In genomic region chr11:87436326-87437232, GRCm38 (mm10) we compare ENCODE assay signal across 28 mouse cellular contexts. TPM values are rescaled to one million over a fixed set of nuclear protein-coding genes. Genes with fewer than 3 reads are reported as not detected.
DNase-seq lines count a peak whose midpoint lies in the region; ATAC-seq and TF ChIP-seq lines count a peak whose summit lies in the region.
"Had no signal": no experiment of that assay in that cellular context is flagged by ENCODE, and none has a peak within 500 bp of the region (broad histone marks: within the 10 kb centered on the region; RNA-seq: fewer than 3 reads in every experiment).

No protein-coding gene starts in this region.

- H3K36me3 ChIP-seq in hindbrain, postnatal 0 days (ENCODE audit: insufficient read depth, low read length): no peaks in the 10 kb centered on the region
- H3K36me3 ChIP-seq in hindbrain, embryonic 16.5 days (ENCODE audit: control insufficient read depth, insufficient read depth, low read length): no peaks in the 10 kb centered on the region
- H3K36me3 ChIP-seq in liver, embryonic 14.5 days (replicated peaks; ENCODE audit: control insufficient read depth, insufficient read depth, low read depth): no peaks in the 10 kb centered on the region
- no peaks in the 10 kb centered on the region for H3K36me3 ChIP-seq in CH12.LX (replicated peaks in 1 of 2; ENCODE audit: control insufficient read depth in 1 of 2, insufficient read depth in 1 of 2, low read length in 1 of 2)
- H3K36me3 ChIP-seq: G1E; heart, embryonic 12.5 days; hindbrain, embryonic 10.5 days; hindbrain, embryonic 15.5 days; kidney, embryonic 15.5 days; neural tube, embryonic 13.5 days had no signal

- no peak overlapping the region for H3K9ac ChIP-seq in hindbrain, postnatal 0 days (replicated peaks; ENCODE audit: low read length)
- no peak overlapping the region for H3K9ac ChIP-seq in hindbrain, embryonic 16.5 days (ENCODE audit: low read depth, low read length)
- H3K9ac ChIP-seq in liver, embryonic 14.5 days (replicated peaks): 0 out of 2 replicates have a peak overlapping the region, but pooled peaks have one; percentile 3
- no peak overlapping the region for H3K9ac ChIP-seq in CH12.LX (ENCODE audit: insufficient read depth, low read depth)
- H3K9ac ChIP-seq: heart, embryonic 12.5 days; hindbrain, embryonic 15.5 days; kidney, embryonic 15.5 days; neural tube, embryonic 13.5 days had no signal

- H3K79me2 ChIP-seq in CH12.LX (replicated peaks; ENCODE audit: control insufficient read depth, extremely low read depth, insufficient read depth, poor library complexity, severe bottlenecking): no peaks in the 10 kb centered on the region

- in situ Hi-C loops in CH12.LX (cut with MboI; ENCODE audit: low pct_ligation_motif_present, low pct_unique_long_range_greater_than_20kb, low sequenced_read_pairs): no loop called here

- no peak for TF ChIP-seq POLR2A in CH12.LX (IDR thresholded peaks at IDR 0.05; ENCODE audit: low read depth, low read length)

- peak; percentile 39 for TF ChIP-seq CTCF in hindbrain, postnatal 0 days (IDR thresholded peaks at IDR 0.05; ENCODE audit: low read depth)
- TF ChIP-seq CTCF in liver, embryonic 14.5 days (IDR thresholded peaks at IDR 0.05; ENCODE audit: low read depth): no peak
- peak in 1 of 2 experiments; percentile 23; a peak in 2 of 4 replicates for TF ChIP-seq CTCF in CH12.LX (conservative IDR thresholded peaks at IDR 0.05 in 1 of 2, IDR thresholded peaks at IDR 0.05 in 1 of 2; ENCODE audit: low read depth in 2 of 2, low read length in 2 of 2)

- no peak for ATAC-seq in hindbrain, postnatal 0 days
- no peak for ATAC-seq in hindbrain, embryonic 16.5 days
- ATAC-seq in liver, embryonic 14.5 days (ENCODE audit: insufficient read depth): no peak
- ATAC-seq: Patski had no signal

- no peak for TF ChIP-seq EP300 in liver, embryonic 14.5 days (IDR thresholded peaks at IDR 0.05; ENCODE audit: low read depth)
- no peak for TF ChIP-seq EP300 in CH12.LX (IDR thresholded peaks at IDR 0.05; ENCODE audit: low read length)

- H3K4me2 ChIP-seq in hindbrain, postnatal 0 days (ENCODE audit: low read depth, low read length): no peak overlapping the region
- H3K4me2 ChIP-seq in hindbrain, embryonic 16.5 days (ENCODE audit: low read length): no peak overlapping the region
- no peak overlapping the region for H3K4me2 ChIP-seq in liver, embryonic 14.5 days (ENCODE audit: low read depth)
- no peak overlapping the region for H3K4me2 ChIP-seq in CH12.LX (ENCODE audit: insufficient read depth, low read depth, poor library complexity, severe bottlenecking)
- H3K4me2 ChIP-seq: heart, embryonic 12.5 days; hindbrain, embryonic 15.5 days; kidney, embryonic 15.5 days; neural tube, embryonic 13.5 days had no signal

- H3K27ac ChIP-seq in hindbrain, postnatal 0 days: no peak overlapping the region
- no peak overlapping the region for H3K27ac ChIP-seq in hindbrain, embryonic 16.5 days (ENCODE audit: low read depth, low read length)
- H3K27ac ChIP-seq in liver, embryonic 14.5 days: no peak overlapping the region
- no peak overlapping the region for H3K27ac ChIP-seq in CH12.LX (ENCODE audit: insufficient read depth, low read depth)
- H3K27ac ChIP-seq: hindbrain, embryonic 10.5 days; hindbrain, embryonic 15.5 days; kidney, embryonic 15.5 days; neural tube, embryonic 13.5 days had no signal

- no peaks in the 10 kb centered on the region for H3K4me1 ChIP-seq in hindbrain, postnatal 0 days (ENCODE audit: insufficient read depth, low read length)
- H3K4me1 ChIP-seq in hindbrain, embryonic 16.5 days (ENCODE audit: control insufficient read depth, insufficient read depth, low read depth, low read length): no peaks in the 10 kb centered on the region
- H3K4me1 ChIP-seq in liver, embryonic 14.5 days (replicated peaks; ENCODE audit: control insufficient read depth in 2 of 2, insufficient read depth in 2 of 2, low read length in 1 of 2): peaks cover 7 to 9% of the 10 kb centered on the region in 2 experiments
- H3K4me1 ChIP-seq in CH12.LX (ENCODE audit: control insufficient read depth in 1 of 2, insufficient read depth in 2 of 2): peaks cover 14 to 59% of the 10 kb centered on the region in 2 experiments
- H3K4me1 ChIP-seq: hindbrain, embryonic 15.5 days had no signal

- no peaks in the 10 kb centered on the region for H3K27me3 ChIP-seq in hindbrain, postnatal 0 days (ENCODE audit: insufficient read depth, low read length)
- no peaks in the 10 kb centered on the region; the same call in 1 of the 2 replicates for H3K27me3 ChIP-seq in hindbrain, embryonic 16.5 days (replicated peaks; ENCODE audit: control insufficient read depth, insufficient read depth, low read length)
- H3K27me3 ChIP-seq in liver, embryonic 14.5 days (ENCODE audit: control insufficient read depth, insufficient read depth, low read length): no peaks in the 10 kb centered on the region
- H3K27me3 ChIP-seq in CH12.LX (replicated peaks): no peaks in the 10 kb centered on the region
- H3K27me3 ChIP-seq: heart, embryonic 12.5 days; hindbrain, embryonic 15.5 days; kidney, embryonic 15.5 days; neural tube, embryonic 13.5 days; Patski had no signal

- WGBS in hindbrain, postnatal 0 days: 73% methylated on average over 5 of the region's 5 CpGs
- 72% methylated on average over 5 of the region's 5 CpGs for WGBS in hindbrain, embryonic 16.5 days
- 44% methylated on average over 5 of the region's 5 CpGs for WGBS in liver, embryonic 14.5 days (ENCODE audit: insufficient replicate concordance)

- no peak overlapping the region for H3K4me3 ChIP-seq in hindbrain, postnatal 0 days (ENCODE audit: low read length)
- H3K4me3 ChIP-seq in hindbrain, embryonic 16.5 days (ENCODE audit: low read length): no peak overlapping the region
- no peak overlapping the region for H3K4me3 ChIP-seq in liver, embryonic 14.5 days (ENCODE audit: insufficient read depth in 1 of 2, low read depth in 2 of 2, low read length in 2 of 2)
- H3K4me3 ChIP-seq in CH12.LX (replicated peaks in 1 of 3; ENCODE audit: low read depth in 2 of 3, low read length in 2 of 3, poor library complexity in 1 of 3): no peak overlapping the region
- H3K4me3 ChIP-seq: erythroblast, embryonic 14.5 days; heart, embryonic 12.5 days; hindbrain, embryonic 10.5 days; hindbrain, embryonic 15.5 days; kidney, embryonic 15.5 days; neural tube, embryonic 13.5 days had no signal

- no peak for TF ChIP-seq RAD21 in CH12.LX (IDR thresholded peaks at IDR 0.05; ENCODE audit: low read depth, low read length)

- peak; percentile 34 for DNase-seq in adrenal gland, adult 2 months
- no peak for DNase-seq in adrenal gland, postnatal 10 days
- peak; percentile 21 for DNase-seq in hindbrain, postnatal 0 days (ENCODE audit: low spot score)
- DNase-seq in liver, embryonic 14.5 days (ENCODE audit: low read depth in 3 of 3, low spot score in 3 of 3): no peak
- DNase-seq in liver (no peak), CH12.LX (ENCODE audit: extremely low read depth) (no peak)
- no peak for DNase-seq in frontal cortex, postnatal 25 days (ENCODE audit: low spot score in 2 of 2)
- DNase-seq: cerebellum, adult 2 months; cerebellum, postnatal 14 days; gastrocnemius, postnatal 25 days; heart, adult 18-20 months; kidney, adult 18-20 months; kidney, postnatal 36 days; layer of hippocampus, postnatal 36 days; left cerebral cortex, postnatal 4 days; lung, adult 2 months; lung, postnatal 14 days; right cerebral cortex, postnatal 4 days had no signal

- dilution Hi-C loops in CH12.LX (cut with MboI; ENCODE audit: extremely low pct_ligation_motif_present, extremely low pct_unique_long_range_greater_than_20kb, low sequenced_read_pairs): no loop called here

- H3K9me3 ChIP-seq in hindbrain, postnatal 0 days (ENCODE audit: low read length): no peaks in the 10 kb centered on the region
- no peaks in the 10 kb centered on the region for H3K9me3 ChIP-seq in hindbrain, embryonic 16.5 days (ENCODE audit: control insufficient read depth, low read length)
- H3K9me3 ChIP-seq in liver, embryonic 14.5 days (ENCODE audit: control insufficient read depth, low read length): no peaks in the 10 kb centered on the region
- H3K9me3 ChIP-seq in CH12.LX (replicated peaks; ENCODE audit: low read length): no peaks in the 10 kb centered on the region
- H3K9me3 ChIP-seq: G1E; hindbrain, embryonic 10.5 days; hindbrain, embryonic 15.5 days; kidney, embryonic 15.5 days; neural tube, embryonic 13.5 days had no signal

TF ChIP-seq in CH12.LX, 34 proteins besides CTCF, POLR2A, EP300 and RAD21:
- TF ChIP-seq MAFK (IDR thresholded peaks at IDR 0.05; ENCODE audit: insufficient replicate concordance, low read length) (0 out of 2 replicates have a peak, but pooled peaks have one; percentile 24), ZNF384 (IDR thresholded peaks at IDR 0.05; ENCODE audit: low read depth, low read length) (no peak)

RNA-seq across cellular contexts. Expression of gene Tex14, which starts 31.7 kb away (rescaled TPM):
- 1 to 10 TPM in 1 of 2 experiments, under 1 TPM in 1; 0.35 to 1.3 TPM for total RNA-seq in adrenal gland, adult 2 months (2021)
- 0.03 and 0.08 TPM in 2 replicates for polyA plus RNA-seq in adrenal gland, adult 2 months (2012; rRNA removed)
- under 1 TPM; 0.58 to 0.90 TPM for total RNA-seq in adrenal gland, postnatal 10 days (2021)
- total RNA-seq in hindbrain, postnatal 0 days (2014; rRNA removed): 0.47 and 0.73 TPM in 2 replicates
- polyA plus RNA-seq in hindbrain, postnatal 0 days (2015; fragmentation: Nextera tagmentation; extraction: Ambion mirVana): 2.6 and 3.4 TPM in 2 replicates
- 1.7 and 1.9 TPM in 2 replicates for polyA plus RNA-seq in hindbrain, embryonic 16.5 days (2015; fragmentation: Nextera tagmentation; extraction: Ambion mirVana)
- polyA plus RNA-seq in liver, embryonic 14.5 days (2012; rRNA removed): 0.01 and 0.06 TPM in 2 replicates
- polyA plus RNA-seq in liver, embryonic 14.5 days (2014; fragmentation: Nextera tagmentation; extraction: Ambion mirVana): not detected in 2 replicates
- 1.4 and 1.5 TPM in 2 replicates for total RNA-seq in CH12.LX (2012; rRNA removed)
- total RNA-seq in CH12.LX (2014; rRNA removed): 1.4 and 2.1 TPM in 2 replicates
- polyA plus RNA-seq in CH12.LX (2012; ENCODE audit: insufficient read length, low read depth): 1.3 and 1.6 TPM in 2 replicates
- polyA plus RNA-seq: C2C12; erythroblast, embryonic 14.5 days; G1E; hindbrain, embryonic 10.5 days had no signal

RNA-seq across cellular contexts. Expression of gene Rad51c, which starts 31.8 kb away (rescaled TPM):
- 1 to 10 TPM; 1.6 to 2.2 TPM for total RNA-seq in adrenal gland, adult 2 months (2021)
- polyA plus RNA-seq in adrenal gland, adult 2 months (2012; rRNA removed): 0.13 and 0.15 TPM in 2 replicates
- total RNA-seq in adrenal gland, postnatal 10 days (2021): 1 to 10 TPM; 3.2 to 3.3 TPM
- total RNA-seq in hindbrain, postnatal 0 days (2014; rRNA removed): 3.5 and 3.7 TPM in 2 replicates
- 2.0 and 4.2 TPM in 2 replicates for polyA plus RNA-seq in hindbrain, postnatal 0 days (2015; fragmentation: Nextera tagmentation; extraction: Ambion mirVana)
- 3.8 and 5.1 TPM in 2 replicates for polyA plus RNA-seq in hindbrain, embryonic 16.5 days (2015; fragmentation: Nextera tagmentation; extraction: Ambion mirVana)
- polyA plus RNA-seq in liver, embryonic 14.5 days (2012; rRNA removed): 2.0 and 4.0 TPM in 2 replicates
- polyA plus RNA-seq in liver, embryonic 14.5 days (2014; fragmentation: Nextera tagmentation; extraction: Ambion mirVana): 4.3 and 4.4 TPM in 2 replicates
- total RNA-seq in CH12.LX (2012; rRNA removed) (5.3 and 6.8 TPM in 2 replicates), CH12.LX (2014; rRNA removed) (5.6 and 6.3 TPM in 2 replicates)
- polyA plus RNA-seq in CH12.LX (2012; ENCODE audit: insufficient read length, low read depth): 4.8 and 6.1 TPM in 2 replicates

Comparison
In these comparisons a context has a peak if more than half of its experiments do, and no peak if none do; other contexts are left out.
1. DNase-seq: peak in adrenal gland, adult 2 months (single experiment) and hindbrain, postnatal 0 days (single experiment); none in adrenal gland, postnatal 10 days (single experiment), liver, embryonic 14.5 days (0 of 3), liver (single experiment), CH12.LX (single experiment) and frontal cortex, postnatal 25 days (0 of 2).